23 mouse cellular contexts compared by ENCODE assay signal in the genomic region with DNA sequence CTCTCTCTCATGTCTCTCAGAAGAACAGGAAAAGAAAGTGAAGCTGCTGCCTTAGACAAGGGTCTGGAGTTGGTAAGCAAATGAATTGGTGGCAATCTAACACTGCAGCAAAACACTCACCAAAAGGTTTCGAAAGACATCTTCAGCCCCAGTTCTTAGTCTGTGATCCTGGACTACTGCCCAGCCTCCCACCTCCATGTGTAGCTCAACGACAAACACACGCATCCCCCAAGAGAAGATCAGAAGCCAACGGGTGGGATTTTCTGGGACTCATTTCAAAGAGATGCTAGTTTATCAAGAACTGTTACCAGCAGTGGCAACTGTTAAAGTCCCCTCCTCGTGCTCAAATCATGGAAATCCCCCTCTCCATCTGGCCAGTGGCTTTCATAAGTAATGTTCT. TPM values are rescaled to one million over a fixed set of nuclear protein-coding genes. Genes with fewer than 3 reads are reported as not detected.
DNase-seq lines count a peak whose midpoint lies in the region; ATAC-seq and TF ChIP-seq lines count a peak whose summit lies in the region.
"Had no signal": no experiment of that assay in that cellular context is flagged by ENCODE, and none has a peak within 500 bp of the region (broad histone marks: within the 10 kb centered on the region; RNA-seq: fewer than 3 reads in every experiment).

No protein-coding gene starts in this region.

- no peak overlapping the region for H3K4me2 ChIP-seq in lung, postnatal 0 days (replicated peaks; ENCODE audit: low read depth, low read length)
- H3K4me2 ChIP-seq: embryonic facial prominence, embryonic 12.5 days; forebrain, embryonic 13.5 days; heart, embryonic 12.5 days; hindbrain, embryonic 15.5 days had no signal

- TF ChIP-seq CTCF in layer of hippocampus, adult 2 months (conservative IDR thresholded peaks at IDR 0.05) = no peak
- no peak for TF ChIP-seq CTCF in lung, postnatal 0 days (IDR thresholded peaks at IDR 0.05)

- H3K36me3 ChIP-seq in lung, postnatal 0 days (ENCODE audit: insufficient read depth, low read length) = no peaks in the 10 kb centered on the region
- H3K36me3 ChIP-seq: embryonic facial prominence, embryonic 12.5 days; heart, embryonic 12.5 days; hindbrain, embryonic 15.5 days had no signal

- DNase-seq in frontal cortex, postnatal 36 days (ENCODE audit: low spot score in 2 of 2) = peak; percentile 13 to 16
- DNase-seq in frontal cortex, postnatal 10 days (ENCODE audit: low spot score in 2 of 2) = no peak
- DNase-seq in layer of hippocampus, adult 2 months (ENCODE audit: low spot score in 2 of 2) = no peak
- no peak for DNase-seq in layer of hippocampus, postnatal 25 days (ENCODE audit: extremely low spot score in 1 of 2, low spot score in 1 of 2)
- DNase-seq in lung, postnatal 0 days (ENCODE audit: low spot score) = no peak
- DNase-seq in lung, adult 18-20 months = no peak
- DNase-seq in brain, adult 2 months (ENCODE audit: low read depth, low spot score) = peak; percentile 71
- DNase-seq in cerebellum, adult 9-11 months = no peak
- DNase-seq: adrenal gland, postnatal 14 days; cerebellum, adult 18-20 months; cerebellum, postnatal 14 days; embryo, embryonic 11 days; forebrain, postnatal 0 days; gastrocnemius, postnatal 36 days; heart, adult 18-20 months; heart, postnatal 36 days had no signal

- WGBS in lung, postnatal 0 days = 69% methylated on average over 5 of the region's 5 CpGs

- H3K9ac ChIP-seq in lung, postnatal 0 days (replicated peaks; ENCODE audit: low read depth) = no peak overlapping the region
- H3K9ac ChIP-seq: embryonic facial prominence, embryonic 12.5 days; forebrain, embryonic 13.5 days; forebrain, postnatal 0 days; heart, embryonic 12.5 days; hindbrain, embryonic 15.5 days had no signal

- no peak for TF ChIP-seq EP300 in lung, postnatal 0 days (IDR thresholded peaks at IDR 0.05)

- H3K27me3 ChIP-seq in lung, postnatal 0 days (replicated peaks; ENCODE audit: insufficient read depth, low read length) = no peaks in the 10 kb centered on the region
- H3K27me3 ChIP-seq: embryonic facial prominence, embryonic 12.5 days; forebrain, embryonic 13.5 days; hindbrain, embryonic 15.5 days; Patski had no signal

- H3K4me1 ChIP-seq in lung, postnatal 0 days (ENCODE audit: insufficient read depth, low read depth, low read length) = no peaks in the 10 kb centered on the region; the same call in 1 of the 2 replicates
- H3K4me1 ChIP-seq: embryonic facial prominence, embryonic 12.5 days; forebrain, embryonic 13.5 days; hindbrain, embryonic 15.5 days had no signal

- 0 out of 2 replicates have a peak, but pooled peaks have one; percentile 18 for ATAC-seq in lung, postnatal 0 days
- ATAC-seq: activated CD4-positive, CD25-positive, alpha-beta regulatory T cell, adult 4 months; forebrain, embryonic 13.5 days; forebrain, postnatal 0 days; Patski had no signal

- no peak overlapping the region for H3K4me3 ChIP-seq in layer of hippocampus, adult 2 months
- H3K4me3 ChIP-seq in lung, postnatal 0 days (ENCODE audit: low read depth, low read length) = no peak overlapping the region
- H3K4me3 ChIP-seq: embryonic facial prominence, embryonic 12.5 days; forebrain, embryonic 13.5 days; heart, embryonic 12.5 days; hindbrain, embryonic 15.5 days had no signal

- peak overlapping the region; percentile 15; the same call in 1 of the 2 replicates for H3K27ac ChIP-seq in layer of hippocampus, adult 2 months
- H3K27ac ChIP-seq in lung, postnatal 0 days (ENCODE audit: low read length) = no peak overlapping the region
- H3K27ac ChIP-seq: embryonic facial prominence, embryonic 12.5 days; forebrain, embryonic 13.5 days; hindbrain, embryonic 15.5 days had no signal

- no peaks in the 10 kb centered on the region for H3K9me3 ChIP-seq in lung, postnatal 0 days (ENCODE audit: low read length)
- H3K9me3 ChIP-seq: embryonic facial prominence, embryonic 12.5 days; forebrain, embryonic 13.5 days; hindbrain, embryonic 15.5 days had no signal

RNA-seq across cellular contexts. Expression of gene Galnt18, which starts 20.3 kb away (rescaled TPM):
- total RNA-seq in layer of hippocampus, adult 2 months (2021) = 10 to 100 TPM; 55.7 to 62.1 TPM
- 10 to 100 TPM; 59.3 to 59.6 TPM for total RNA-seq in layer of hippocampus, postnatal 25 days (2021)
- polyA plus RNA-seq in lung, postnatal 0 days (2015; fragmentation: Nextera tagmentation; extraction: Ambion mirVana) = 112 and 125 TPM in 2 replicates
- total RNA-seq: common myeloid progenitor, adult 5-6 weeks had no signal
- polyA plus RNA-seq: activated CD4-positive, CD25-positive, alpha-beta regulatory T cell, adult 4 months had no signal

Comparison
In these comparisons a context has a peak if more than half of its experiments do, and no peak if none do; other contexts are left out.
1. DNase-seq: peak in frontal cortex, postnatal 36 days (2 of 2) and brain, adult 2 months (single experiment); none in frontal cortex, postnatal 10 days (0 of 2), layer of hippocampus, adult 2 months (0 of 2), layer of hippocampus, postnatal 25 days (0 of 2), lung, postnatal 0 days (single experiment), lung, adult 18-20 months (0 of 2) and cerebellum, adult 9-11 months (single experiment).